Mouse (Mus musculus): ENCODE measurements at regions not wholly inside any gene's neighbourhood (a gene's known extent, or its start where the extent isn't known, plus 50 kb on each side); places are given as distances from the start of the nearest gene placed in this dataset.

DNA sequence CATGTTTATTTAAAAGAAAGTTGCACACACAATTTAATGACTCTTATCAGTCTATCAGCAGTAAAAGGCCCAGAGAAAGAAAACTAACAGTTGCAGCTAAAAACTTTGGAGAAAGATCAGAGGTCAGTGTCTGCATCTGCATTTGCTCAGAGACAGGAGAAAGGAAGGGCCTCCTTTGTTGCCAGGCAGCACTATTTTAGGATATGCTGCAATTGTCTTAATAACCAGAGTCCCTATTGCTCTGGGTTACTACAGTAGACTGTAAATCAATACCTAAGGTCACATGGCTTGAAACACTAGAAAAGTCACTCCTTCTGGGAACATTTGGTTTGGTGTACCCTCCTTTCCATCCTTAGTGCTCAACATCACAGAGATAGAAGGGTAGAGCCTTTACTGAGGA is 175.7 kb downstream of the Hdgfl1 start:
- DNase-seq, result no peak

DNA sequence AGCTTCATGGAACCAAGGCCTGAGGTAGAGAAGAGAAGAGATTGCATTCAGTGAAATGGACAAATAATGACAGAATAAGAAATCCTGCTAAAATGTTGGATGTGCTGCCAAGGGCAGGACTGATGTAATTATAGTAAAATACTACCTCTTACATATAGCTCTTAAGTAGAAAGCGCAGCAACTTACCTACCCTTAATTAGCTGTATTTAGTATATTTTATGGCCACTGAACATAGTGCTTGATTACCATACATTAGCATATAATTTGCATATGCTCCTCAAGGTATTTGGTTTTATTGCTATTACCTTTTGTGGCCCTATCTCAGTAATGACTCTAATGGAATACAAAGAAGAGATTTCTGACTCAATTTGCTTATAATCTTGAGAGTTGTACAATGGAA is 176.2 kb downstream of the Hdgfl1 start:
- DNase-seq, result no peak

- no peak for DNase-seq
Observed at GRCm38 (mm10) chr13:26575890-26576543, 193.9 kb downstream of the Hdgfl1 start.

- no peak for DNase-seq
Observed at GRCm38 (mm10) chr13:26569422-26569821, 200.5 kb downstream of the Hdgfl1 start.

DNA sequence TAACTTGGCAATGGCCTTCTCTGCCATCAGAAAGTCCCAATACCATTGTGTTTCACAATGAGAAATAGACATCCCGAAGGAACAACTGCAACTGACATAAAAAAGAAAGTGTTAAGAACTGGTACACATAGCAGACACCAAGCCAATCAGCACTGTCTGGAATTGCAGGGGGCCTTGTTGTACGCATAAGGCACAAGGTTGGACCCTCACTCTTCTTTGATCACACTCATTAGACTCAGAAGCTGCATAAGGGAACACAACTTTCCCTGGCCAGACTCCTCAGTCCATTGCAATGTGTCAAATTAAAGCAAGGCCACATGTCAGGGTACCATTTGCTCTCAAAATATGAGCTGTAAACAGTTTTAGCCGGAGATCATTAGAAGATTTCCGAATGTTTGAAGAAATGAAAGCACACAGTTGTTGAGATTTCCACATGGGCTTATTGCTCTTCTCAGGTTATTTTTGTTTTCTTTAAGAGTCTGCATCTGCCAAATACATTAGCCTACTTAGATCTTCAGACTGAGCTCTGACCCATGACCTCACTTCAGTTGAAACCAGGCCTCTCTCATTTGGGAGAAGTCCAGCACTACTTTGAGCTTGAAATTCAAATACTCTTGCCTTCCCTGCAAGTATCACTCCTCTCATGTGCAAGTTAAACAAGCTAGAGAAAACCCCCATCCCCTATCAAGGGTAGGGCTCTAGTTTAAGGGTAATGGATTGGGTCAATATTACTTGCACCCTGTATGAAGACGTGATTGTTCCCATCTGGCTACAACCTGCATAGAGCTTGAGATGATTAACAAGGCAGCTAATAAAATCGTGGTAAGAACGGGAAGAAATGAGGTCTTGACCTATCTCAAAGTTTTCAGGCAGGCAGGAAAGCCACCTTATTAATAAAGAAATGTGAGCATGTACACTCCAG is 204.8 kb downstream of the Hdgfl1 start:
- no peak for DNase-seq

DNA sequence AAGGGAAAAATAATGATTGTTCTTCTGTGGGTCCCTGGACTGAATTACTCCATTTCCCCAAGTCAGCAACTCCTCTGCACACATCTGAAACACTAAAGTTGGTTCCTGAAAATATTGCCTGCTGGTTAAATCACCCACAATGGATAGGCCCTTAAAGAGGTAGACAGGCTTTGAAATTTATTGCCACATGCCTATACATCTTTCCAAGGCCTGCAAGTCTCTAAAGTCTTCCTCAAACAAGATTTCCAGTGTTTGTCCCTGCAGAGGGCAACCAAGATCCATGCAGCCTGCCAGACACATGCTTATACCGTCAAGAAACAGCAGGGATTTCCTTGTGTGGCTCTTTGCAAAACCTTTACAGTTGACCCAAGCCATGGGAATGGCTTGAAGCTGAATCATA is 211.6 kb downstream of the Hdgfl1 start:
- DNase-seq, result peak in 1 of 2 experiments; percentile 0

- DNase-seq, result no peak
Observed at GRCm38 (mm10) chr13:26554266-26554665, 215.7 kb downstream of the Hdgfl1 start.

DNA sequence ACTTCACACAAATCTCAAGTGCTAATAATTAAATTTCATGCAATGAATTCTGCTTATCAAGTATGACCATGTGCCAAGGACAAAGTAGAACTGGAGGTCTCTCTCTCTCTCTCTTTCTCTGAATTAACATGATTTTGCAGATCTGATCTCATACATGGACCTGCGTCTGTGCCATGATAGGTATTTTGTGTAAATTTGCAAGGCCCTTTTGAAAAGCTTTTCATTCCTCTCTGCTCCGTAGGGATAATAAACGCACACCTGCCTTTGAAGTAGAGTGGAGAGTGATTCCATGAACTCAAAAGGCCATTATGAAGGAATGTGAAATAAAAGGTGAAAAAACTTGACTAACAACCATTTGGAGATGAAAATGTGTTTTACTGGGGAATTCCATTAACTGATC is 217.8 kb downstream of the Hdgfl1 start:
- no peak for DNase-seq

GRCm38 (mm10) chr13:26538928-26539327 is 231.0 kb downstream of the Hdgfl1 start:
- no peak for DNase-seq

GRCm38 (mm10) chr13:26536575-26536974 is 233.4 kb downstream of the Hdgfl1 start:
- no peak for DNase-seq

DNA sequence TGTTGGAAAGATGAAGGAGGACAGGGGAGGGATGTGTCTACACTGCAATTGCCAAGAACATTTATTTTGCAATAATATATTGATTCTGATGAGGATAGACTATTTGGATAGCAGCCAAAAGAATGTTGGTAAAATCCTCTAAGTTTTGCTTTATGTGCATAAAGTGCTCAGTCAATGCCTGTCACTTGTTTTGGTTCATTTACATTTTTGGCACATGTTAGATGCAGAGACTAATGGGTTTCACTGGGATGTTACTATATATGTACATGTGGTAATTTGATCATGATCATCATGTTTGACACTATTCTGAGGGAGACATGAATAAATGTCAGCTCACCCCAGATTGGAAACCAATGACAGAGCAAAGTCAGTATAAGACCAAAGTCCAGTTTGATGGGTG is 237.2 kb downstream of the Hdgfl1 start:
- no peak for DNase-seq

- no peak for DNase-seq
Observed at GRCm38 (mm10) chr13:26519054-26519453, 250.9 kb downstream of the Hdgfl1 start.

- DNase-seq, result no peak
Observed at GRCm38 (mm10) chr13:26518425-26518824, 251.5 kb downstream of the Hdgfl1 start.

- DNase-seq, result no peak
Observed at GRCm38 (mm10) chr13:26517646-26518045, 252.3 kb downstream of the Hdgfl1 start.

- no peak for DNase-seq
Observed at GRCm38 (mm10) chr13:26510448-26510847, 259.5 kb downstream of the Hdgfl1 start.

GRCm38 (mm10) chr13:26509841-26510240 is 260.1 kb downstream of the Hdgfl1 start:
- no peak for DNase-seq

DNA sequence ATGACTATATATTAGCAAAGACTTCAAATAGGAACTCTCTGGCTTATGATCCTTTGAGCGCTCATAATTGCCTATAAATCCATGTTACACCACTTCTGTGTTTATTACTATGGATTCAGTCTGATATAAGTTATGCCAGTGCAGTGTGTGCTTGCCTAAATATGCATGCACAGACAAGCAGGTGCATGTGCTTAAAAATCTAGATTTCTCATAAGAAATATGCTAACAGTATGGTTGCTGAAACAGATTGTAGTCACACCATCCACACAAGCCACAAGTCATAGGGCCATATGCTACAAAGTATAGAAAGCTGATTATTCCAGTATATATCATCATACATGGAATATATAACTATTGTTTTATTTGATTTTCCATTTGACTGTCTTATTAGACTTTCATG is 266.2 kb downstream of the Hdgfl1 start:
- no peak for DNase-seq

GRCm38 (mm10) chr13:26497086-26497485 is 272.9 kb downstream of the Hdgfl1 start:
- no peak for DNase-seq

GRCm38 (mm10) chr13:26495871-26496270 is 274.1 kb downstream of the Hdgfl1 start:
- no peak for DNase-seq

- no peak for DNase-seq
Observed at GRCm38 (mm10) chr13:26469343-26469742, 300.6 kb downstream of the Hdgfl1 start.

DNA sequence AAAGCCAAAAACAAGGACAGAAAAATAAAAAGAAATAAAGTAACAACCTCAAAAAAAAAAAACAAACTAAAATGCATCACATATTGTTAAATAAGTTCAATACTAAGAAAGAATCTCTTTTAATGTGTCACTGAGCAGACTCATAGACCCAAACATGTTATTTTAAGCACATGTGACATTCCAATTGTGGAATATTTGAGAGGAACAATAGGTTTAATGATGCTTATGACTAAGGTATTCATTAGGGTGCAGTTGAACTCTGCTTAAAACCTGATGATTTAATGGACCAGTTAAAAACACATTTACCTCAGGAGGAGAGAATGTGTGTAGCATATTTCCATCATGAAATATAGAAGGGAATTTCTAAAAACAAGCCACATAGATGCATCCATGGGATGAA is 302.4 kb downstream of the Hdgfl1 start:
- DNase-seq, result no peak

- no peak for DNase-seq
Observed at GRCm38 (mm10) chr13:26464523-26464922, 305.4 kb downstream of the Hdgfl1 start.

DNA sequence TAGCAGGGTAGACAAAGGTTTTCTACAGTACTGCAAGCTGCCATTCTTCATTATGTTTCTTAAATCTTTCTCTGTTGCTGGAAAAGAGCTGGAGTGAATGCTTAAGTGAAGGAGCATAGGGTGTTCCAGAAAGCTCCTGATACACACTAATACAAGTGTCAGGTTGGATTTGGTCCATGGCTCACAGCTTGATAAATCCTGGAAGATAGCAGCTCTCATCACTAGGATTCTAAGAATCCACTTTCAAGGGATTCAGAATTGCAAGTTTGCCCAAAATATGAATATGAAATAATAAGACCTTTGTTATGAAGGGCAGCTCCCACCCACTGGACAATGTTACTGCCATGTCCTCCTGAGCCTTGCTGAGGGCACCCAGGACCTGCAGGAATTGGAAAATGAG is 305.9 kb downstream of the Hdgfl1 start:
- no peak for DNase-seq
